Mouse (Mus musculus) MEL (cell line): Measurements from ENCODE around the gene Itgb3.

Source experiments
- ETS1 ChIP-seq: IDR thresholded peaks from 2 replicates; pipeline ENCODE4 v1.6.1; 2012; ENCODE audit warnings: low read depth, mild to moderate bottlenecking, inconsistent platforms, low read length, improper control_type of control experiment, moderate library complexity
- NRF1 ChIP-seq: IDR thresholded peaks from 2 replicates; pipeline ENCODE4 v1.6.1; 2014; ENCODE audit warnings: low read depth, mild to moderate bottlenecking, inconsistent platforms, low read length, improper control_type of control experiment, moderate library complexity; ENCODE audit not compliant: poor library complexity, insufficient read depth, severe bottlenecking
- POLR2A ChIP-seq, 2 experiments: IDR thresholded peaks; 2 replicates each; pipeline ENCODE4 v1.6.1; 2011 to 2012; ENCODE audit warnings: low read length in 2 of 2, mild to moderate bottlenecking in 2 of 2, control low read depth in 1 of 2, improper control_type of control experiment in 1 of 2, low read depth in 1 of 2, moderate library complexity in 1 of 2; ENCODE audit not compliant: control insufficient read depth in 1 of 2, insufficient read depth in 1 of 2, poor library complexity in 1 of 2

DNA sequence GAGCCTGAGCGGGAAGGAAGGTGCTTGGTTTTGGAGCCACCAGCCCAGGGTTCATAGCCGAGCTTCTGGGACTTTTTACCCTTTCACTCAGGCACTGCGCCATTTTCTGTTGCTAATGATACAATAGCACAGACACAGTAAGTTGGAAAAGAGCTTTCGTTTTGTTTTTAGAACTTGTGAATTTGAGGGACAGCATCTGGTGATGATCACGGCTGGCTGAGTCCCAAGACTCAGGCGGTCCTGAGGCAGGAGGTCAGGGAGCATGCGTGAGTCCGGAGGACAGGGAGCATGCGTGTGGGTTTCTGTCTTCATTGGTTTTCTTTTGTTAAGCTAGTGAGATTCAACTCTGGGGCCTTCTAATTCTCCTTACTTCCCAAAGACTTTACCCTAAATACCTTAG is 31.8 kb downstream of the Itgb3 start:
- TF ChIP-seq NRF1 (no peak), POLR2A (IDR thresholded peaks at IDR 0.05; ENCODE audit: control insufficient read depth in 1 of 2, insufficient read depth in 1 of 2, low read depth in 1 of 2, low read length in 2 of 2, poor library complexity in 1 of 2) (no peak), ETS1 (no peak)
